Mouse (Mus musculus) G1E (cell line): ENCODE data around the gene H6pd.

Experiments used
- GATA1 ChIP-seq: IDR thresholded peaks from 2 replicates; pipeline ENCODE4 v1.6.1; 2012; ENCODE audit warnings: borderline replicate concordance, low read length, inconsistent platforms, mixed read lengths
- POLR2AphosphoS5 ChIP-seq: IDR thresholded peaks from 2 replicates; pipeline ENCODE4 v1.6.1; 2012; ENCODE audit warnings: low read depth, low read length, inconsistent platforms; ENCODE audit not compliant: insufficient replicate concordance

DNA sequence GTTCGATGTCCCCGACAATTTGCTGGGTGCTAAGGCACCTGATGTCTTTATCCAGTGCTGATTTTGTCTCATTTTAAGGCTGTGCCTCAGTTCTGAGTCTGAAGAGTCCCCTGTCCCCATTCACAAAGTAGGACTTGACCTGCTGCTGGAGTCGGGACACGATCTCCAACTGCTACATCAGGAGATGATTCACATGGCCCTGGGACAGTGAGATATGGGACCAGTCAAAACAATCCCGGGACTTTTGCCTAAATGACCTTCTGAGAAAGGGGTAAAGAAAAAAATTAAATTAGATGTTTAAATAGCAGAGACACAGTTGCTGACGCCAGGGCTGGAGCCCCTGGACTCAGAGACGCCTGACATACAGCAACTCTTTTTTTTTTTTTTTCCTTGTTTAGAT lies 75.8 kb downstream of the H6pd start:
- TF ChIP-seq POLR2AphosphoS5: no peak
- TF ChIP-seq GATA1: no peak
